Mouse (Mus musculus) midbrain, embryonic 11.5 days (tissue): Measurements from ENCODE around the gene Hcfc2. TPM values are rescaled to one million over a fixed set of nuclear protein-coding genes. Genes with fewer than 3 reads are reported as not detected.

Experiments
- ATAC-seq: fragments of 200-750 bp; cut with Nextera tagmentation; 2 replicates; pipeline ENCODE4 v1.8.0; 2017; ENCODE audit warnings: moderate TSS enrichment, moderate library complexity; ENCODE audit not compliant: low FRiP score
- DNase-seq: peaks from one replicate; pipeline ENCODE4 v3.0.0; 2015; ENCODE audit warnings: low spot score; ENCODE audit errors: missing footprints
- H3K27ac ChIP-seq: fragments of 300-500 bp; sonication (generic); 2 replicates; pipeline ENCODE4 v1.5.1; 2014; ENCODE audit warnings: low read depth, low read length
- H3K27me3 ChIP-seq: fragments of 300-500 bp; sonication (generic); 2 replicates; pipeline ENCODE4 v1.6.1; 2014; ENCODE audit warnings: mild to moderate bottlenecking, low read length, moderate library complexity, mixed read lengths; ENCODE audit not compliant: control insufficient read depth, insufficient read depth
- H3K36me3 ChIP-seq: fragments of 300-500 bp; sonication (generic); 2 replicates; pipeline ENCODE4 v1.6.1; 2014; ENCODE audit warnings: mild to moderate bottlenecking, low read length, moderate library complexity, mixed read lengths; ENCODE audit not compliant: control insufficient read depth, insufficient read depth
- H3K4me1 ChIP-seq: fragments of 300-500 bp; sonication (generic); 2 replicates; pipeline ENCODE4 v1.6.1; 2014; ENCODE audit warnings: low read length; ENCODE audit not compliant: control insufficient read depth, insufficient read depth
- H3K4me2 ChIP-seq: fragments of 300-500 bp; sonication (generic); 2 replicates; pipeline ENCODE4 v1.6.1; 2014; ENCODE audit warnings: mild to moderate bottlenecking, moderate library complexity
- H3K4me3 ChIP-seq: fragments of 300-500 bp; sonication (generic); 2 replicates; pipeline ENCODE4 v1.5.1; 2014; ENCODE audit warnings: low read depth, low read length
- H3K9ac ChIP-seq: fragments of 300-500 bp; sonication (generic); 2 replicates; pipeline ENCODE4 v1.6.1; 2014; ENCODE audit warnings: low read length
- H3K9me3 ChIP-seq: fragments of 300-500 bp; sonication (generic); 2 replicates; pipeline ENCODE4 v1.6.1; 2016; ENCODE audit warnings: low read length; ENCODE audit not compliant: control insufficient read depth
- WGBS: fragments of 180-500 bp; shearing (Covaris S2); extraction: QIAGEN DNeasy Blood & Tissue Kit; methylation state at CpG from one replicate; pipeline ENCODE4 v1.1.7; 2014; 5-methylcytosine and 5-hydroxymethylcytosine counted together
- polyA plus RNA-seq: library from polyadenylated mRNA; unstranded; fragments of >200 nt; fragmentation: Nextera tagmentation; extraction: Ambion mirVana; gene quantifications from 2 replicates; pipeline ENCODE4 v1.2.1, GENCODE M21; 2014

Gene Hcfc2
- polyA plus RNA-seq = 34.4 and 35.2 TPM in 2 replicates

GRCm38 (mm10) chr10:82695956-82696355, at the start of gene Hcfc2:
Gene Hcfc2, plus strand, starts transcription at chr10:82696160.
- no peak within 1 kb of the TSS for H3K9ac ChIP-seq

GRCm38 (mm10) chr10:82647205-82647811, 48.7 kb upstream of the Hcfc2 start:
- no peak for ATAC-seq
- Histone ChIP-seq H3K36me3 (peaks cover 20% of the 10 kb centered on the region), H3K4me3 (no peak overlapping the region), H3K27me3 (no peaks in the 10 kb centered on the region), H3K4me2 (no peak overlapping the region), H3K9ac (no peak overlapping the region), H3K9me3 (no peaks in the 10 kb centered on the region), H3K4me1 (no peaks in the 10 kb centered on the region), H3K27ac (no peak overlapping the region)
- WGBS = 93% methylated on average over 17 of the region's 17 CpGs
- DNase-seq = peak; percentile 62

More at GRCm38 (mm10) chr10:82695956-82696355, at the start of gene Hcfc2:
- ATAC-seq (no peak), DNase-seq (no peak)
- Histone ChIP-seq H3K4me3 (no peak within 1 kb of the TSS), H3K27ac (no peak within 1 kb of the TSS), H3K9me3 (no peaks in the 10 kb centered on the region), H3K4me1 (peaks cover 7% of the 10 kb centered on the region), H3K4me2 (no peak within 1 kb of the TSS), H3K27me3 (no peaks in the 10 kb centered on the region), H3K36me3 (no peaks in the 10 kb centered on the region)
- 86% methylated on average over 5 of the region's 5 CpGs for WGBS

DNA sequence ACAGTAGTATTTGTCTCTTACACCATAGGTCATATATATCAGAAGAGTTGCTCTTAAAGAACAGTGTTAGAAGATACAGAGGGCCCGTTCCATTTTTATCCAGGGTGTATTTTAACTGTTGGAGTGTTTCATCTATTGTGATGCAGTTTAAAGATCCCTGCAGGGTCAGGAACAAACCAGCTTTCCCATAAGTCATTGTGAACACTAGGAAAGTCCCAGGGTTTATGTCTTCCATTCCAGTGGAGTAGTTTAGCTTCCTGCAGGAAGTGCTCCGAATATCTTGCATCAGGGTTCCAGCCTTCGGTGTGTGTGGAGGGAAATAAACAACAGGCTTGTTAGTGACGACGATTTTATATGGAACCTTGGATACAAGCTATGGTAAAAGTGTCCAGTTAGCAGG, 44.7 kb upstream of the Hcfc2 start:
- Histone ChIP-seq H3K9ac (no peak overlapping the region), H3K4me3 (no peak overlapping the region), H3K36me3 (peaks cover 11% of the 10 kb centered on the region), H3K4me1 (no peaks in the 10 kb centered on the region), H3K4me2 (no peak overlapping the region), H3K27ac (no peak overlapping the region), H3K9me3 (no peaks in the 10 kb centered on the region), H3K27me3 (no peaks in the 10 kb centered on the region)
- DNase-seq (no peak), ATAC-seq (no peak)
- WGBS = 89% methylated on average over 5 of the region's 5 CpGs

- Histone ChIP-seq H3K27me3 (no peaks in the 10 kb centered on the region), H3K9me3 (no peaks in the 10 kb centered on the region), H3K4me1 (no peaks in the 10 kb centered on the region), H3K27ac (no peak overlapping the region), H3K9ac (no peak overlapping the region), H3K4me2 (no peak overlapping the region), H3K4me3 (no peak overlapping the region), H3K36me3 (peaks cover 2% of the 10 kb centered on the region; the same call in 1 of the 2 replicates)
- no peak for DNase-seq
- WGBS = 72% methylated on average over 5 of the region's 5 CpGs
- ATAC-seq = no peak
These were observed 43.3 kb upstream of the Hcfc2 start for GRCm38 (mm10) chr10:82652625-82653024.

GRCm38 (mm10) chr10:82654581-82654980, 41.4 kb upstream of the Hcfc2 start:
- Histone ChIP-seq H3K4me1 (no peaks in the 10 kb centered on the region), H3K27me3 (no peaks in the 10 kb centered on the region), H3K9me3 (no peaks in the 10 kb centered on the region), H3K9ac (no peak overlapping the region), H3K36me3 (0 out of 2 replicates have a peak, but pooled peaks cover 2% of the 10 kb centered on the region), H3K27ac (no peak overlapping the region), H3K4me3 (no peak overlapping the region), H3K4me2 (no peak overlapping the region)
- 91% methylated on average over 3 of the region's 3 CpGs for WGBS
- ATAC-seq (no peak), DNase-seq (no peak)

DNA sequence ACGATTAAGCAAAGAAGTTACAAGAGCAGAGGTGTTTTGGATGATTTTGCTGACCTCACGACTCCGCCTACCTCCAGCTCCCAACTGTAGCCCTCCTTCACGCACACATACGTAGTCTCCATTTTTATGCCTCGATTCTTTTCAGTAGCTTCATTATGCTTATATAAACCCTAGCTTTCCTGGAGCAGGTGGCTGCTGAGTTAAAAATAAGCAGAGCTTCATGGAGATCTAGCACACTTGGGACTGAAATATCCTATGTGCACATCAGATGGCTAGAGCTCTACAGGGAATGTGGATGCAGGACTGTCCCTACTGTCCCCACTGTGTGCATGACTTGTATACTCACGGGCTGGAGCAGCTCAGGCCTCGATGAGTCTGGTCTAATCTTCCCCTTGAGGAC, 34.1 kb upstream of the Hcfc2 start:
- Histone ChIP-seq H3K27ac (no peak overlapping the region), H3K4me3 (no peak overlapping the region), H3K36me3 (no peaks in the 10 kb centered on the region), H3K4me2 (no peak overlapping the region), H3K27me3 (no peaks in the 10 kb centered on the region), H3K9me3 (no peaks in the 10 kb centered on the region), H3K4me1 (no peaks in the 10 kb centered on the region), H3K9ac (no peak overlapping the region)
- ATAC-seq (no peak), DNase-seq (no peak)
- WGBS = 89% methylated on average over 8 of the region's 8 CpGs

GRCm38 (mm10) chr10:82662267-82662990, 33.5 kb upstream of the Hcfc2 start:
- H3K9me3 ChIP-seq = no peaks in the 10 kb centered on the region
- H3K4me2 ChIP-seq = no peak overlapping the region
- no peaks in the 10 kb centered on the region for H3K36me3 ChIP-seq
- no peak overlapping the region for H3K27ac ChIP-seq
- no peak for ATAC-seq
- no peaks in the 10 kb centered on the region for H3K4me1 ChIP-seq
- 86% methylated on average over 14 of the region's 14 CpGs for WGBS
- H3K27me3 ChIP-seq = no peaks in the 10 kb centered on the region
- no peak overlapping the region for H3K9ac ChIP-seq
- no peak overlapping the region for H3K4me3 ChIP-seq
- DNase-seq = no peak

GRCm38 (mm10) chr10:82663289-82663688, 32.7 kb upstream of the Hcfc2 start:
- H3K9me3 ChIP-seq = no peaks in the 10 kb centered on the region
- H3K27me3 ChIP-seq = no peaks in the 10 kb centered on the region
- no peaks in the 10 kb centered on the region for H3K4me1 ChIP-seq
- H3K9ac ChIP-seq = no peak overlapping the region
- no peaks in the 10 kb centered on the region for H3K36me3 ChIP-seq
- DNase-seq = no peak
- no peak overlapping the region for H3K27ac ChIP-seq
- no peak overlapping the region for H3K4me3 ChIP-seq
- no peak overlapping the region for H3K4me2 ChIP-seq
- no peak for ATAC-seq
- 88% methylated on average over 2 of the region's 2 CpGs for WGBS

DNA sequence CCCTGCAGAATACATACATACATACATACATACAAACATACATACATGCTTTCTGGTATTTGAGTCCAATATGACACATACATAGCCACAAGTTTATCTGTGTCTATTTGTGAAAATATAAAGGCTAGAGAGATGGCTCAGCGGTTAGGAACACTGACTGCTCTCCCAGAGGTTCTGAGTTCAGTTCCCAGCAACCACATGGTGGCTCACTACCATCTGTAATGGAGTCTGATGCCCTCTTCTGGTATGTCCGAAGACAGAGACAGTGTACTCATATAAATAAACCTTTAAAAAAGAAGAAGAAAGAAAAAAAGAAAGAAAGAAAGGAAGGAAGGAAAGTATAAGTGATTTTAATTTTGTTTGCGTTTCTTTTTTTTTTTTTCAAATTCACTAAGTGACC, 30.0 kb upstream of the Hcfc2 start:
- Histone ChIP-seq H3K4me1 (no peaks in the 10 kb centered on the region), H3K27me3 (no peaks in the 10 kb centered on the region), H3K9me3 (no peaks in the 10 kb centered on the region), H3K9ac (no peak overlapping the region), H3K36me3 (no peaks in the 10 kb centered on the region), H3K4me2 (no peak overlapping the region), H3K27ac (no peak overlapping the region), H3K4me3 (no peak overlapping the region)
- WGBS = 59% methylated on average over 3 of the region's 3 CpGs
- DNase-seq (no peak), ATAC-seq (no peak)
